Comparison of ENCODE assay signal across 11 mouse cellular contexts in genomic region chr14:120287121-120287986, GRCm38 (mm10). TPM values are rescaled to one million over a fixed set of nuclear protein-coding genes. Genes with fewer than 3 reads are reported as not detected.
A peak's percentile ranks its signal among the peaks of the same experiment; 100 is the strongest.
DNase-seq lines count a peak whose midpoint lies in the region; ATAC-seq lines count a peak whose summit lies in the region.
"Had no signal": no experiment of that assay in that cellular context is flagged by ENCODE, and none has a peak within 500 bp of the region (broad histone marks: within the 10 kb centered on the region; RNA-seq: fewer than 3 reads in every experiment).

No protein-coding gene starts in this region.

- no peaks in the 10 kb centered on the region for H3K9me3 ChIP-seq in lung, embryonic 16.5 days (ENCODE audit: control insufficient read depth, low read length)
- no peaks in the 10 kb centered on the region for H3K9me3 ChIP-seq in hindbrain, embryonic 14.5 days (ENCODE audit: control insufficient read depth, low read length)
- H3K9me3 ChIP-seq in neural tube, embryonic 13.5 days: no peaks in the 10 kb centered on the region
- H3K9me3 ChIP-seq: liver, embryonic 15.5 days had no signal

- H3K36me3 ChIP-seq in lung, embryonic 16.5 days (ENCODE audit: control insufficient read depth, insufficient read depth, low read length): no peaks in the 10 kb centered on the region; the same call in 1 of the 2 replicates
- no peaks in the 10 kb centered on the region for H3K36me3 ChIP-seq in hindbrain, embryonic 14.5 days (replicated peaks; ENCODE audit: control insufficient read depth, insufficient read depth)
- 0 out of 2 replicates have a peak, but pooled peaks cover 5% of the 10 kb centered on the region for H3K36me3 ChIP-seq in neural tube, embryonic 13.5 days
- H3K36me3 ChIP-seq: liver, embryonic 15.5 days had no signal

- intact Hi-C loops in left cerebral cortex, postnatal 10 days (cut with DNase I): no loop called here

- WGBS in lung, embryonic 16.5 days: 50% methylated on average over 21 of the region's 21 CpGs
- WGBS in hindbrain, embryonic 14.5 days: 63% methylated on average over 21 of the region's 21 CpGs
- 41% methylated on average over 21 of the region's 21 CpGs for WGBS in neural tube, embryonic 13.5 days

- H3K27me3 ChIP-seq in lung, embryonic 16.5 days (ENCODE audit: control insufficient read depth, insufficient read depth, low read depth, low read length): no peaks in the 10 kb centered on the region
- H3K27me3 ChIP-seq in hindbrain, embryonic 14.5 days (ENCODE audit: control insufficient read depth, insufficient read depth, low read length): no peaks in the 10 kb centered on the region
- no peaks in the 10 kb centered on the region for H3K27me3 ChIP-seq in neural tube, embryonic 13.5 days
- H3K27me3 ChIP-seq: CH12.LX; liver, embryonic 15.5 days had no signal

- peak overlapping the region; percentile 66 for H3K27ac ChIP-seq in lung, embryonic 16.5 days (ENCODE audit: low read length)
- H3K27ac ChIP-seq in hindbrain, embryonic 14.5 days: 0 out of 2 replicates have a peak overlapping the region, but pooled peaks have one; percentile 20
- H3K27ac ChIP-seq in neural tube, embryonic 13.5 days (replicated peaks): 0 out of 2 replicates have a peak overlapping the region, but pooled peaks have one; percentile 23
- H3K27ac ChIP-seq: liver, embryonic 15.5 days had no signal

- no peak overlapping the region for H3K4me3 ChIP-seq in lung, embryonic 16.5 days (ENCODE audit: low read length)
- no peak overlapping the region for H3K4me3 ChIP-seq in hindbrain, embryonic 14.5 days (replicated peaks; ENCODE audit: low read length)
- no peak overlapping the region for H3K4me3 ChIP-seq in neural tube, embryonic 13.5 days
- H3K4me3 ChIP-seq: liver, embryonic 15.5 days had no signal

- H3K4me2 ChIP-seq in lung, embryonic 16.5 days (ENCODE audit: low read depth, low read length): peak overlapping the region; percentile 1
- H3K4me2 ChIP-seq in hindbrain, embryonic 14.5 days (replicated peaks): no peak overlapping the region
- H3K4me2 ChIP-seq in neural tube, embryonic 13.5 days: no peak overlapping the region
- H3K4me2 ChIP-seq: liver, embryonic 15.5 days had no signal

- peaks cover 61% of the 10 kb centered on the region for H3K4me1 ChIP-seq in lung, embryonic 16.5 days (replicated peaks; ENCODE audit: control insufficient read depth, insufficient read depth, low read length)
- peaks cover 4% of the 10 kb centered on the region; the same call in 1 of the 2 replicates for H3K4me1 ChIP-seq in hindbrain, embryonic 14.5 days (replicated peaks; ENCODE audit: control insufficient read depth, insufficient read depth, low read length)
- H3K4me1 ChIP-seq in neural tube, embryonic 13.5 days (replicated peaks): peaks cover 48% of the 10 kb centered on the region

- DNase-seq in heart, adult 11 months: peak; percentile 91
- DNase-seq in heart, adult 9 months (ENCODE audit: low spot score in 2 of 2): no peak
- DNase-seq in lung, postnatal 25 days (ENCODE audit: low spot score): no peak
- no peak for DNase-seq in hindbrain, embryonic 14.5 days (ENCODE audit: low spot score)
- DNase-seq in left cerebral cortex, postnatal 10 days (ENCODE audit: extremely low spot score in 1 of 2, low spot score in 2 of 2): no peak
- no peak for DNase-seq in cerebellum, adult 18-20 months
- DNase-seq: thymus, adult 2 months had no signal

- ATAC-seq in lung, embryonic 16.5 days (ENCODE audit: low read depth): peak; percentile 29
- ATAC-seq in hindbrain, embryonic 14.5 days (ENCODE audit: low FRiP score): no peak
- ATAC-seq in neural tube, embryonic 13.5 days (ENCODE audit: low read depth): peak; percentile 49; the same call in 1 of the 2 replicates

- H3K9ac ChIP-seq in lung, embryonic 16.5 days (ENCODE audit: low read length): peak overlapping the region; percentile 11; the same call in 1 of the 2 replicates
- no peak overlapping the region for H3K9ac ChIP-seq in hindbrain, embryonic 14.5 days
- no peak overlapping the region for H3K9ac ChIP-seq in neural tube, embryonic 13.5 days
- H3K9ac ChIP-seq: liver, embryonic 15.5 days had no signal

RNA-seq across cellular contexts. Expression of gene Mbnl2, which starts 11.9 kb away (rescaled TPM):
- 162 and 164 TPM in 2 replicates for polyA plus RNA-seq in lung, embryonic 16.5 days (2015; fragmentation: Nextera tagmentation; extraction: Ambion mirVana)
- 24.4 and 29.7 TPM in 2 replicates for polyA plus RNA-seq in hindbrain, embryonic 14.5 days (2014; fragmentation: Nextera tagmentation; extraction: Ambion mirVana)
- polyA plus RNA-seq in neural tube, embryonic 13.5 days (2015; fragmentation: Nextera tagmentation; extraction: Ambion mirVana): 39.2 and 39.4 TPM in 2 replicates
- 100 to 1,000 TPM; 122 to 131 TPM for total RNA-seq in left cerebral cortex, postnatal 10 days (2021)
